Mouse (Mus musculus): ENCODE measurements at regions not wholly inside any gene's neighbourhood (a gene's known extent, or its start where the extent isn't known, plus 50 kb on each side); places are given as distances from the start of the nearest gene placed in this dataset.

- DNase-seq, result peak in 1 of 2 experiments; percentile 5
Observed at GRCm38 (mm10) chr2:169133855-169134254, 178.5 kb upstream of the Zfp64 start.

GRCm38 (mm10) chr2:169125476-169125875 lies 170.1 kb upstream of the Zfp64 start:
- DNase-seq, result no peak

GRCm38 (mm10) chr2:169122887-169123286 lies 167.5 kb upstream of the Zfp64 start:
- DNase-seq, result no peak

GRCm38 (mm10) chr2:169116841-169117240 lies 161.5 kb upstream of the Zfp64 start:
- DNase-seq, result no peak

- DNase-seq, result no peak
Observed at GRCm38 (mm10) chr2:169109044-169109443, 153.7 kb upstream of the Zfp64 start.

- DNase-seq, result peak; percentile 43 to 45
Observed at GRCm38 (mm10) chr2:169108037-169108436, 152.7 kb upstream of the Zfp64 start.

- DNase-seq, result peak; percentile 8 to 20
Observed at GRCm38 (mm10) chr2:169101506-169102261, 146.3 kb upstream of the Zfp64 start.

GRCm38 (mm10) chr2:169100516-169100915 lies 145.1 kb upstream of the Zfp64 start:
- no peak for DNase-seq

GRCm38 (mm10) chr2:169099678-169100077 lies 144.3 kb upstream of the Zfp64 start:
- DNase-seq, result no peak

GRCm38 (mm10) chr2:169098591-169098990 lies 143.2 kb upstream of the Zfp64 start:
- DNase-seq, result no peak

- DNase-seq, result no peak
Observed at GRCm38 (mm10) chr2:169094011-169094754, 138.8 kb upstream of the Zfp64 start.

GRCm38 (mm10) chr2:169090256-169090655 lies 134.9 kb upstream of the Zfp64 start:
- DNase-seq, result no peak

- DNase-seq, result no peak
Observed at GRCm38 (mm10) chr2:169088870-169089484, 133.6 kb upstream of the Zfp64 start.

GRCm38 (mm10) chr2:169088301-169088700 lies 132.9 kb upstream of the Zfp64 start:
- no peak for DNase-seq

GRCm38 (mm10) chr2:169071267-169071666 lies 115.9 kb upstream of the Zfp64 start:
- DNase-seq, result no peak

- no peak for DNase-seq
Observed at GRCm38 (mm10) chr2:169065166-169065698, 109.8 kb upstream of the Zfp64 start.

GRCm38 (mm10) chr2:169061520-169061919 lies 106.1 kb upstream of the Zfp64 start:
- DNase-seq, result peak; percentile 75 to 83

GRCm38 (mm10) chr2:169060495-169060894 lies 105.1 kb upstream of the Zfp64 start:
- peak; percentile 13 to 26 for DNase-seq

GRCm38 (mm10) chr2:169057831-169058230 lies 102.4 kb upstream of the Zfp64 start:
- no peak for DNase-seq

- no peak for DNase-seq
Observed at GRCm38 (mm10) chr2:169049947-169050346, 94.6 kb upstream of the Zfp64 start.

GRCm38 (mm10) chr2:169041748-169042147 lies 86.4 kb upstream of the Zfp64 start:
- DNase-seq, result no peak

GRCm38 (mm10) chr2:169037975-169038374 lies 82.6 kb upstream of the Zfp64 start:
- DNase-seq, result no peak

- DNase-seq, result no peak
Observed at GRCm38 (mm10) chr2:169037519-169037918, 82.1 kb upstream of the Zfp64 start.

Data from adrenal gland, postnatal 36 days (tissue).